Comparison of ENCODE assay signal across 7 mouse cellular contexts in genomic region chr7:67910528-67910927, GRCm38 (mm10). TPM values are rescaled to one million over a fixed set of nuclear protein-coding genes. Genes with fewer than 3 reads are reported as not detected.
DNase-seq lines count a peak whose midpoint lies in the region; ATAC-seq and TF ChIP-seq lines count a peak whose summit lies in the region.

No protein-coding gene starts in this region.

- peaks cover 2% of the 10 kb centered on the region; the same call in 1 of the 2 replicates for H3K4me1 ChIP-seq in neural tube, embryonic 11.5 days (ENCODE audit: control insufficient read depth, insufficient read depth, low read length)
- H3K4me1 ChIP-seq in limb, embryonic 11.5 days (ENCODE audit: control insufficient read depth, insufficient read depth, low read length), result peaks cover 10% of the 10 kb centered on the region
- H3K4me1 ChIP-seq in stomach, postnatal 0 days (replicated peaks; ENCODE audit: control insufficient read depth, insufficient read depth), result no peaks in the 10 kb centered on the region

- no peak overlapping the region for H3K4me3 ChIP-seq in neural tube, embryonic 11.5 days (ENCODE audit: low read depth, low read length)
- H3K4me3 ChIP-seq in limb, embryonic 11.5 days (ENCODE audit: low read depth, low read length), result no peak overlapping the region
- H3K4me3 ChIP-seq in stomach, postnatal 0 days (ENCODE audit: low read depth, low read length), result no peak overlapping the region

- DNase-seq in neural tube, embryonic 11.5 days (ENCODE audit: low spot score), result peak; percentile 35
- DNase-seq in neural tube, embryonic 10.5 days (ENCODE audit: extremely low spot score, low spot score), result no peak
- DNase-seq in heart, adult 9 months (ENCODE audit: low spot score in 2 of 2), result peak; percentile 5 to 12
- DNase-seq in limb, embryonic 11.5 days (ENCODE audit: low spot score), result peak; percentile 39
- DNase-seq in stomach, postnatal 0 days (ENCODE audit: low spot score), result no peak
- no peak for DNase-seq in thymus, postnatal 36 days

- 31% methylated on average over 10 of the region's 10 CpGs for WGBS in neural tube, embryonic 11.5 days
- 37% methylated on average over 10 of the region's 10 CpGs for WGBS in limb, embryonic 11.5 days
- 6% methylated on average over 10 of the region's 10 CpGs for WGBS in stomach, postnatal 0 days

- no peak overlapping the region for H3K9ac ChIP-seq in neural tube, embryonic 11.5 days (ENCODE audit: low read length)
- no peak overlapping the region for H3K9ac ChIP-seq in limb, embryonic 11.5 days (ENCODE audit: low read length)
- no peak overlapping the region for H3K9ac ChIP-seq in stomach, postnatal 0 days (ENCODE audit: low read length)

- H3K27me3 ChIP-seq in neural tube, embryonic 11.5 days (ENCODE audit: control insufficient read depth, insufficient read depth, low read length), result no peaks in the 10 kb centered on the region
- H3K27me3 ChIP-seq in limb, embryonic 11.5 days (ENCODE audit: control insufficient read depth, insufficient read depth, low read length), result no peaks in the 10 kb centered on the region
- no peaks in the 10 kb centered on the region for H3K27me3 ChIP-seq in stomach, postnatal 0 days (ENCODE audit: control insufficient read depth, insufficient read depth, low read length)

- H3K4me2 ChIP-seq in neural tube, embryonic 11.5 days (ENCODE audit: low read depth), result no peak overlapping the region
- peak overlapping the region; percentile 15; the same call in 1 of the 2 replicates for H3K4me2 ChIP-seq in limb, embryonic 11.5 days (ENCODE audit: low read depth, severe bottlenecking)
- no peak overlapping the region for H3K4me2 ChIP-seq in stomach, postnatal 0 days (replicated peaks; ENCODE audit: low read depth)

- ATAC-seq in neural tube, embryonic 11.5 days (ENCODE audit: insufficient read depth, low FRiP score, low TSS enrichment), result no peak
- ATAC-seq in limb, embryonic 11.5 days (ENCODE audit: insufficient number of reproducible peaks, low FRiP score, low TSS enrichment, low read depth), result 0 out of 2 replicates have a peak, but pooled peaks have one; percentile 13
- ATAC-seq in stomach, postnatal 0 days (ENCODE audit: low FRiP score, low TSS enrichment), result peak; percentile 53; the same call in 1 of the 2 replicates
- no peak for ATAC-seq in cerebellum, adult (ENCODE audit: insufficient number of reproducible peaks, low FRiP score, low TSS enrichment)

- TF ChIP-seq CTCF in stomach, postnatal 0 days (IDR thresholded peaks at IDR 0.05; ENCODE audit: low read depth), result no peak

- no peaks in the 10 kb centered on the region for H3K36me3 ChIP-seq in neural tube, embryonic 11.5 days (ENCODE audit: control insufficient read depth, insufficient read depth, low read length)
- H3K36me3 ChIP-seq in limb, embryonic 11.5 days (ENCODE audit: control insufficient read depth, insufficient read depth, low read length), result no peaks in the 10 kb centered on the region
- H3K36me3 ChIP-seq in stomach, postnatal 0 days (ENCODE audit: control insufficient read depth, insufficient read depth, low read length), result no peaks in the 10 kb centered on the region

- H3K9me3 ChIP-seq in neural tube, embryonic 11.5 days (ENCODE audit: control insufficient read depth, low read length), result no peaks in the 10 kb centered on the region
- H3K9me3 ChIP-seq in limb, embryonic 11.5 days (ENCODE audit: control insufficient read depth, low read length), result no peaks in the 10 kb centered on the region
- no peaks in the 10 kb centered on the region for H3K9me3 ChIP-seq in stomach, postnatal 0 days (ENCODE audit: control insufficient read depth, low read length)

- no peak for TF ChIP-seq EP300 in stomach, postnatal 0 days (optimal IDR thresholded peaks at IDR 0.05)

- no peak overlapping the region for H3K27ac ChIP-seq in neural tube, embryonic 11.5 days (ENCODE audit: low read depth, low read length)
- H3K27ac ChIP-seq in limb, embryonic 11.5 days (replicated peaks; ENCODE audit: low read depth, low read length), result peak overlapping the region; percentile 83
- peak overlapping the region; percentile 61; the same call in 1 of the 2 replicates for H3K27ac ChIP-seq in stomach, postnatal 0 days (replicated peaks)

RNA-seq across cellular contexts. Expression of gene Igf1r, which starts 42.1 kb away (rescaled TPM):
- polyA plus RNA-seq in neural tube, embryonic 11.5 days (2014; fragmentation: Nextera tagmentation; extraction: Ambion mirVana), result 17.2 and 18.4 TPM in 2 replicates
- polyA plus RNA-seq in limb, embryonic 11.5 days (2014; fragmentation: Nextera tagmentation; extraction: Ambion mirVana), result 27.8 and 29.9 TPM in 2 replicates
- 6.5 and 6.8 TPM in 2 replicates for polyA plus RNA-seq in stomach, postnatal 0 days (2015; fragmentation: Nextera tagmentation; extraction: Ambion mirVana)

Comparison
In these comparisons a context has a peak if more than half of its experiments do, and no peak if none do; other contexts are left out.
1. DNase-seq: peak in neural tube, embryonic 11.5 days (single experiment), heart, adult 9 months (2 of 2) and limb, embryonic 11.5 days (single experiment); none in neural tube, embryonic 10.5 days (single experiment), stomach, postnatal 0 days (single experiment) and thymus, postnatal 36 days (0 of 2).
2. ATAC-seq: peak in limb, embryonic 11.5 days (single experiment) and stomach, postnatal 0 days (single experiment); none in neural tube, embryonic 11.5 days (single experiment) and cerebellum, adult (single experiment).